ENCODE assay signal across 8 mouse cellular contexts in genomic region chr10:121475672-121476146, GRCm38 (mm10). TPM values are rescaled to one million over a fixed set of nuclear protein-coding genes. Genes with fewer than 3 reads are reported as not detected.
DNase-seq lines count a peak whose midpoint lies in the region; ATAC-seq lines count a peak whose summit lies in the region.

No protein-coding gene starts in this region.

- WGBS in heart, embryonic 10.5 days: under 1% methylated on average over 45 of the region's 45 CpGs

- H3K36me3 ChIP-seq in heart, embryonic 10.5 days: no peaks in the 10 kb centered on the region

- H3K4me3 ChIP-seq in heart, embryonic 10.5 days: peak overlapping the region; percentile 97

- no peaks in the 10 kb centered on the region for H3K27me3 ChIP-seq in heart, embryonic 10.5 days (ENCODE audit: insufficient read depth, poor library complexity, severe bottlenecking)

- H3K9me3 ChIP-seq in heart, embryonic 10.5 days: no peaks in the 10 kb centered on the region

- ATAC-seq in frontal cortex, adult (ENCODE audit: low TSS enrichment): no peak

- peak overlapping the region; percentile 98 for H3K27ac ChIP-seq in heart, embryonic 10.5 days

- peak; percentile 55 to 57 for DNase-seq in right cerebral cortex, postnatal 10 days (ENCODE audit: low spot score in 2 of 2)
- no peak for DNase-seq in right cerebral cortex, adult 2 months (ENCODE audit: low spot score in 2 of 2)
- peak; percentile 79 for DNase-seq in embryo, embryonic 11 days
- DNase-seq in heart, embryonic 10.5 days (ENCODE audit: low spot score): peak; percentile 90
- peak; percentile 82 for DNase-seq in kidney, adult 9 months
- DNase-seq in lung, postnatal 10 days: peak; percentile 80
- peak; percentile 67 for DNase-seq in ovary, postnatal 36 days (ENCODE audit: low spot score)

- H3K4me1 ChIP-seq in heart, embryonic 10.5 days: peaks cover 50% of the 10 kb centered on the region

RNA-seq across cellular contexts. Expression of gene Rassf3, which starts 0.4 kb away (rescaled TPM):
- polyA plus RNA-seq in heart, embryonic 10.5 days (2016; fragmentation: Nextera tagmentation; extraction: Ambion mirVana): 19.6 and 21.1 TPM in 2 replicates

Comparison
In these comparisons a context has a peak if more than half of its experiments do, and no peak if none do; other contexts are left out.
1. DNase-seq: peak in right cerebral cortex, postnatal 10 days (2 of 2), embryo, embryonic 11 days (single experiment), heart, embryonic 10.5 days (single experiment), kidney, adult 9 months (single experiment), lung, postnatal 10 days (single experiment) and ovary, postnatal 36 days (single experiment); none in right cerebral cortex, adult 2 months (0 of 2).